Mouse (Mus musculus): ENCODE measurements around the gene Gm20458. TPM values are rescaled to one million over a fixed set of nuclear protein-coding genes. Genes with fewer than 3 reads are reported as not detected.
A peak's percentile ranks its signal among the peaks of the same experiment; 100 is the strongest.

Gene Gm20458
- polyA plus RNA-seq, 1 experiment from 2014 or later: 3.1 TPM

DNA sequence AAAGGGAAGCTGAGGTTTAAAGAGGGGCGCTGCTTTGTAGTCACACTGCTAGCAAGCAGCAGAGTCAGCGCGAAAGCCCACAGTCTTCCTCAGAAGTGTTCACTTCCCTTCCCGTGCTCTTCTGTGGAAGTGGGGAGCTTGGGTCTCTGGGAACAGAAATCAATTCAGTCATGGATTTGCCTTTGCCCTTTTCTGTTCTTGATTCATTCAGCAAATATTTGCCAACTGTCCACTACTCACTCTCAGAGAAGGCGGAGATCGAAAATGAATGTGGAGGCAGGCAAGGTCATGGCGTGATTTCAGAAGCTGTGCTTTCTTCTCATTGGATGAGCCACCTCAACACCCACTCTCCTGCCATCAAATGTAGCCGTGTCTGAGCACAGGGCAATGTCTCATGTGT, 2.2 kb upstream of the Gm20458 start:
- no peak for DNase-seq (ENCODE audit: low spot score)
- peaks cover 9% of the 10 kb centered on the region for H3K36me3 ChIP-seq (replicated peaks)
- H3K4me1 ChIP-seq: peaks cover 29% of the 10 kb centered on the region
- no peaks in the 10 kb centered on the region for H3K27me3 ChIP-seq (replicated peaks; ENCODE audit: low read depth, poor library complexity, severe bottlenecking)
- H3K27ac ChIP-seq (replicated peaks): no peak overlapping the region
- H3K9me3 ChIP-seq: no peaks in the 10 kb centered on the region
- no peak overlapping the region for H3K4me3 ChIP-seq
- WGBS: 90% methylated on average over 8 of the region's 8 CpGs

DNA sequence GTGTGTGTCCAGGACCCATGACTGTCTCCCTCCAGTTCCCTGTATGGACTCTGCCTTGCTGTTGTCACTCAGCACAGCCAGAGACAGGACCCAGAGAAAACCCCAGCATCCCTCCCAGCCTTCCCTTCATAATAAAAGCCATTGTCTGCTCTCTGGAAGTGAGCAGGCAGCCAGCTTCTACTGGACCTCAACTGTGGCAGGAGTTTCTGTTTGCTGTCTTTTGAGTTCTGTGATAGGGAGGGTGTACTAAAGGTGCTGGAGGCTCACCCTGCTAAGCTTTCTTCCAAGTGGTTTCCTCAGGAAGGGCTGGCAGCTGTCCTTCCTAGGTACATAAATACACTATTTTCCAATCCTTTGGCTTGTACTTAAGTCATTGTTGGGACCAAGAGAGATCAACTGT, 4.4 kb downstream of the Gm20458 start:
- Histone ChIP-seq H3K4me1 (peaks cover 8% of the 10 kb centered on the region), H3K36me3 (replicated peaks) (peaks cover 50% of the 10 kb centered on the region), H3K27ac (replicated peaks) (no peak overlapping the region), H3K27me3 (replicated peaks; ENCODE audit: low read depth, poor library complexity, severe bottlenecking) (no peaks in the 10 kb centered on the region), H3K9me3 (no peaks in the 10 kb centered on the region), H3K4me3 (no peak overlapping the region)
- DNase-seq (ENCODE audit: low spot score): no peak

DNA sequence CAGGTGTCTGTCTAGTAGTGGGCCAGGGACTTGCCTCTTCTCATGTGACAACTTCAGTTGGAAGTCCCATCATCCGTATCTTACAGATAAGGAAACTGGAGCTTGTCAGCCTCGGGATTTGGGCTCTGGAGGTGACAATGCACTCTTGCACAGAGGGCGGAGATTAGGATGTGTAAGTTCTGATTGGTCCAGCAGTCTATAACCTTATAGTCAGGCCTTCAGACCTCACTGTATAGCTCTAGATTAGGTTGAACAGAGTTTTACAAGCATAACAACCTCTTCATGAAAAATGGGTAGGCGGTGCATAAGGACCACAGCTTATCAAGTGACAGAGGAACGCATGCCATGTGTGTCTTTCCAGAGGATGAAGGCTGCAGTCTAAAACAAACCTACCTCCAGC, 6.0 kb downstream of the Gm20458 start:
- H3K4me3 ChIP-seq: no peak overlapping the region
- H3K27me3 ChIP-seq (replicated peaks; ENCODE audit: low read depth, poor library complexity, severe bottlenecking): no peaks in the 10 kb centered on the region
- peaks cover 5% of the 10 kb centered on the region for H3K4me1 ChIP-seq
- H3K36me3 ChIP-seq (replicated peaks): peaks cover 50% of the 10 kb centered on the region
- DNase-seq (ENCODE audit: low spot score): no peak
- no peak overlapping the region for H3K27ac ChIP-seq (replicated peaks)
- 85% methylated on average over 5 of the region's 5 CpGs for WGBS
- no peaks in the 10 kb centered on the region for H3K9me3 ChIP-seq

DNA sequence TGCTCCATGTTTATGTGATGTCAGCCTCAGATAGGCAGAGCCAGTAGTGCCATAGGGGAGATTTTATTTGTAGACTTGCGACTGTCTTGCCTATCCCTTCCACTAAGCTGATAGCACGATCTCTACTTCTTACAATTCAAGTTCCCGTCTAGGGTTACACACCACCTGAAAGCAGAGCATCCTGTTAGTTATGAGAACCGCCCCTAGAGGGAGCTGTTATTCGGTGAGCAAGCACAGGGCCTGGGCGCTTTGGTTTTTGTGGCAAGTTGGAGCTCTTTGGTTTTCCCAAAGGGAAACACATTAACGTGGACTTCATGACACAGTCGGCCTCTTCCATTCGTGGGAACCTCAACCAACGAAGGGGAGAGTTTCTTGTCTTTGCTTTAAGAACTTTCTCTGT, 9.5 kb downstream of the Gm20458 start:
- peak; percentile 67 for DNase-seq (ENCODE audit: low spot score)
- Histone ChIP-seq H3K4me1 (no peaks in the 10 kb centered on the region), H3K4me3 (no peak overlapping the region), H3K9me3 (no peaks in the 10 kb centered on the region), H3K36me3 (replicated peaks) (peaks cover 39% of the 10 kb centered on the region), H3K27ac (replicated peaks) (no peak overlapping the region), H3K27me3 (replicated peaks; ENCODE audit: low read depth, poor library complexity, severe bottlenecking) (no peaks in the 10 kb centered on the region)
- WGBS: 26% methylated on average over 10 of the region's 10 CpGs

DNA sequence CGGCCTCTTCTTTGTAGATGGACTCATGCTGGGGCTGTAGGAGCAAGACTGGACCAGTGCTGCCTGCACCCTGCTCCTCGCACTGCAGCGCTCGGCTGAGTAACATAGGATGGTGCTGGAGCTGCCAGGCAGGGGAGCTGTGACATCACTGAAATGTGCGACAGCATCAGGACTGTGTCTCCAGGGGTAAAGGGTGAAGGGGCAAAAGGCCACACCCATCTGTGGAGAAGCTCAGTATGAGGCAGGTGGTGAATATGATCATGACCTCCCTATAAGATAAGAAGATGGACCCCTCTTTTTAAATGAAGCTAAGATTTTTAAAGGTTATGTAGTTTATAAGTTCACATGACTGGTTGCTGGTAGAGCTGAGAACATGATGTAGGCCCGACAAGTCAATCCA, 12.9 kb downstream of the Gm20458 start, which contains the start of gene Trp53tg5:
Gene Trp53tg5 (minus strand): TSS at position 101 of the 400 bp plus-strand sequence.
- WGBS: 81% methylated on average over 6 of the region's 6 CpGs
- DNase-seq (ENCODE audit: low spot score): no peak

DNA sequence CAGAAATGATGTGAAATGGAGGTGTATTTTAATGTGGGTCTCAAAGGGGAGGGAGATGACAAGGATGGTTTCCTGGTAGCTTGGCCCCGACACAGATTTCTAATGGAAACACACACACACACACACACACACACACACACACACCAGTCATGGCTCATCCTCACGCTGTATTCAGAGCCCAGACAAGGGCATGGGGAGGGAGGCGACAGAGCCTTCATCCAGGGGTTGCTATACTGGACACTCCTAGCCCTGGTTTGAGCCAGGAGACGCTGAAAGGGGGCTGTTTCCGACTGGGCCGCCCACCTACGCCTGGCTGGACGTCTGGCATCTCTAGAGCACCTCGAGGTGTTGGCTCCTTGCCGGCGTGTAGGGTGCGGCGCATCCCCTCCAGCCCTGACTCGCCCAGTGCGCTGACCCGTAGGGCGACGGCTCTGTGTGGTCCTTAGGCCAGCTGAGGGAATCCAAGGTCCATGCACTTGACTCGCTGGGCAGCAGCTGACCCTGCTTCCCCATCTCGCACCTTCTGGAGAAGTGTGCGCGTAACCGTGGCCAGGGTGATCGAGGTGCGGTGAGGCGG, 25.0 kb downstream of the Gm20458 start, which contains the start of gene Dbndd2:
Gene Dbndd2 (plus strand): TSS at position 426 of the 577 bp plus-strand sequence.
- no peaks in the 10 kb centered on the region for H3K9me3 ChIP-seq
- WGBS: 2% methylated on average over 26 of the region's 26 CpGs
- H3K4me1 ChIP-seq: peaks cover 20% of the 10 kb centered on the region
- peak within 1 kb of the TSS; percentile 75 for H3K27ac ChIP-seq (replicated peaks)
- H3K4me3 ChIP-seq: peak within 1 kb of the TSS; percentile 76
- peaks cover 6% of the 10 kb centered on the region; the same call in 1 of the 2 replicates for H3K36me3 ChIP-seq (replicated peaks)
- DNase-seq (ENCODE audit: low spot score): peak; percentile 17
- H3K27me3 ChIP-seq (replicated peaks; ENCODE audit: low read depth, poor library complexity, severe bottlenecking): peaks cover 77% of the 10 kb centered on the region

More for the DNA sequence above, 12.9 kb downstream of the Gm20458 start, which contains the start of gene Trp53tg5:
- no peaks in the 10 kb centered on the region for H3K27me3 ChIP-seq (replicated peaks; ENCODE audit: low read depth, poor library complexity, severe bottlenecking)
- H3K9me3 ChIP-seq: no peaks in the 10 kb centered on the region
- no peak within 1 kb of the TSS for H3K27ac ChIP-seq (replicated peaks)
- H3K4me1 ChIP-seq: no peaks in the 10 kb centered on the region
- H3K4me3 ChIP-seq: no peak within 1 kb of the TSS
- peaks cover 27% of the 10 kb centered on the region for H3K36me3 ChIP-seq (replicated peaks)

DNA sequence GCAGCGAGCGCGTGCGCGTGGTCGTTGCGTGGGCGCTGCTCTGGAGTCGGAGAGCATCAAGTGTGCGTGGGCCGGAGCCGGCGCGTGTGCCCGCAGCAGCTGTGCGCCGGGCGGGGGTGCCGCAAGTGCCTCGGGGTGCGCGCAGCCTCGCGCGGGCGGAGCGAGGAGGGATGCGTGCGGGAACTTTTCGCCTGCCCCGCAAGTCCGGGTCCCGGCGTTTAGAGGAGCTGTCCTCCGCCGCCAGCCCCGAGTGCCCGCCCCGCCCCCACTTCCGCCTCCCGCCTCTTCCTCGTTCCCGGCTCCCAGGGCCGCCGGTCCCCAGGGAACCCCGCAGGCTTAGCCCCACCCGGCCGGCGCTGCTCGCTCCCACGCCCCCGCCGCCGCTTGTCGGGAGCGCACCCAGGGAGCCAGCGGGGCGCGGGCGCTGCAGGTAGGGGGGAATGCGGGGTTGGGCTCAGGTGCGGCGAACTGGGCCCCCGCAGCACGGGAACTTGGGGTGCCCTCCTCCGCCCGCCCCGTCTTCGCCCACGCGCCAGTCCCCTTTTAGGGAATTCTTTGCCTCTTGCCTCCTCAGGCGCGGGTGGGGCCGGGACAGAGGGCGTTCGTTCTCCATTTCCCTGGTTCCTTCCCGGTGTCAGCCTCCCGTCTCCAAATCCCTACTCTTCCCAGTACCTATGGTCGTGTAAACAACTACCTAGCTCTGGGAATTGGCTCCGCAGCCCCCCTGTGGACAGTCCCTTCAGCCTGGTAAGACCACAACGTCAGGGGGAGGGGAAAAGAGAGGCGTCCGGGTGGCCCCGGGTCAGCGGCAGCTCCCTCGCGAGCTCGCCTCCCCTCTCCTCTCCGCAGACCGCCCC, 25.7 kb downstream of the Gm20458 start:
- H3K9me3 ChIP-seq: no peaks in the 10 kb centered on the region
- peak; percentile 59 for DNase-seq (ENCODE audit: low spot score)
- H3K27ac ChIP-seq (replicated peaks): peak overlapping the region; percentile 75
- H3K36me3 ChIP-seq (replicated peaks): peaks cover 6% of the 10 kb centered on the region; the same call in 1 of the 2 replicates
- WGBS: under 1% methylated on average over 90 of the region's 90 CpGs
- H3K27me3 ChIP-seq (replicated peaks; ENCODE audit: low read depth, poor library complexity, severe bottlenecking): peaks cover 77% of the 10 kb centered on the region
- H3K4me3 ChIP-seq: peak overlapping the region; percentile 76
- peaks cover 20% of the 10 kb centered on the region for H3K4me1 ChIP-seq

DNA sequence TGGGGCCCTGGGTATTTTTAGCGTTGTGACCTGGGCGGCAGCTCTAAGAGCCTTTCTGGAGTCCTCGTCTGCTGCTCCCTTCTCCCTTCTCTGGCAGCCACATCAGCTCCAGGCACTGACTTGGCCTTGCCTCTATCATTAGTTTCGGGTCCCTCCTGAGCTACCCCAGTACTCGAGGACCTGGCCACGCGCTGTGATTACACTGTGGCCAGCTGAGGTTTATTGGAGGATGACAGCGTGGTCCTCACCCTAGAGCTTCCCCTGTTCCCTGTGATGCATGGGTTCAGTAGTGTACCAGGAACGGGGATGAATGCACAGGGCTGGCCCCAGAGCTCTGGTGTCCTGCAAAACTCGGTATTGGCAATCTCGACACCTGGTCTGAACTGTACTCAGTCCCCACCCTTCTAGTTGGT, 26.4 kb downstream of the Gm20458 start:
- peak overlapping the region; percentile 75 for H3K27ac ChIP-seq (replicated peaks)
- DNase-seq (ENCODE audit: low spot score): no peak
- peak overlapping the region; percentile 76 for H3K4me3 ChIP-seq
- 12% methylated on average over 11 of the region's 11 CpGs for WGBS
- peaks cover 6% of the 10 kb centered on the region; the same call in 1 of the 2 replicates for H3K36me3 ChIP-seq (replicated peaks)
- H3K4me1 ChIP-seq: peaks cover 20% of the 10 kb centered on the region
- H3K9me3 ChIP-seq: no peaks in the 10 kb centered on the region
- peaks cover 77% of the 10 kb centered on the region for H3K27me3 ChIP-seq (replicated peaks; ENCODE audit: low read depth, poor library complexity, severe bottlenecking)

DNA sequence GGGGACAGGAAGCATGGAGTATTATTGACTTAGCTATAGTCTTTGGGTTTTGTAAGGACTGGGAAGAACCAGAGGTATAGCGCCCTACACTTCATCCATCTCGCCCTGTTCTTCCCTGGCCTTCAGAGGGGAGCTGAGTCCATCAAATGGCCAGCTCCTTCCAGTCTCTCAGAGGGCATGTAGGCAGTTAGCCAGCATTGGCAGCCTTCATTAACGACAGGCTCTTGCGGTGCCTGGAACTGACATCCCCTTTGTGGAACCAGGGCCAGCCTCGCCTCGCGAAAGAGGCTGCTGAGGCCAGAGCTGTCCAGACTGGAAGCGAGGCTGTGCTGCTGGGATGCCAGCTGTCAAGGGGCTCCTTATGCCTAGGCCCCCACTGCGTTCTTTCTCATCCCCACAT, 27.0 kb downstream of the Gm20458 start:
- 67% methylated on average over 9 of the region's 9 CpGs for WGBS
- Histone ChIP-seq H3K9me3 (no peaks in the 10 kb centered on the region), H3K4me3 (0 out of 2 replicates have a peak overlapping the region, but pooled peaks have one; percentile 76), H3K36me3 (replicated peaks) (peaks cover 6% of the 10 kb centered on the region; the same call in 1 of the 2 replicates), H3K27me3 (replicated peaks; ENCODE audit: low read depth, poor library complexity, severe bottlenecking) (peaks cover 75% of the 10 kb centered on the region), H3K27ac (replicated peaks) (no peak overlapping the region), H3K4me1 (peaks cover 20% of the 10 kb centered on the region)
- no peak for DNase-seq (ENCODE audit: low spot score)

DNA sequence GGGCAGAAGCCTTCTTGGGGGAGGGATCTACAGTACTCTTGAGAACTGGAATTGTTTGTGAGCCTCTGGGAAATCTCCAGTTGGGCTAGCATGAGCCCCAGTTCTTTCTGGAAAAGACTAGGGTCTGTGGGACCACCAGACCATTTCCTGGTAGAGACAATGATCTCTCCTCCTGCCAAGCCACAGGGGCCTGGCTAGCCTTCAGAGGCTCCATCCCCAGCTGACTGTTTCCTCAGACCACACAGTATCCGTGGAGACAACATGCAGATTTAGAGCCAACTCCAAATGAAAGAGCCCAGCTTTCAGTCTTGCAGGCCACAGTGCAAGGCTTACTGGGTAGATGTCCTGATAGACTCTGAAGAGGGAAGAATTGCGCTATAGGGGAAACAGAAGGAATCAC, 33.4 kb downstream of the Gm20458 start:
- Histone ChIP-seq H3K4me3 (no peak overlapping the region), H3K27ac (replicated peaks) (no peak overlapping the region), H3K9me3 (no peaks in the 10 kb centered on the region), H3K36me3 (replicated peaks) (peaks cover 6% of the 10 kb centered on the region; the same call in 1 of the 2 replicates), H3K27me3 (replicated peaks; ENCODE audit: low read depth, poor library complexity, severe bottlenecking) (peaks cover 18% of the 10 kb centered on the region), H3K4me1 (peaks cover 10% of the 10 kb centered on the region)
- WGBS: 47% methylated on average over 2 of the region's 2 CpGs
- no peak for DNase-seq (ENCODE audit: low spot score)

DNA sequence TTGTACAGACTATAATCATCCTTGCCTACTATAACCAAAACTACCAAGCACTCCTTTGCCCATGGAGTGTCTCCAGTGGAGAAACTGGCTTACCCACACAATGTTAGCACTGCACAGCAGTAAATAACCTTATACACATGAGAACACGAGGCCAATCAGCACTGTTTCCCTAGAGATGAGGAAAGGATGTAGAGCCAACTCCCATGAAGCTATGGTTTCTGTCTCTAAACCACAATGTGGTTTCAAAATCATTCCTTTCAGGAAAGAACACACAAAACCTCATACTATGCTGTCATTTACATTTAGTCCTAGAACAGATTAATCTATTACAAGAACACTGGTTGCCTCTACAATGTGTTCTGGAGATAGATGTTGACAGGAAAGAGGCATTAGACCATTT, 35.6 kb downstream of the Gm20458 start:
- H3K4me3 ChIP-seq: peak overlapping the region; percentile 95
- H3K36me3 ChIP-seq (replicated peaks): peaks cover 22% of the 10 kb centered on the region
- H3K4me1 ChIP-seq: peaks cover 10% of the 10 kb centered on the region
- no peaks in the 10 kb centered on the region for H3K9me3 ChIP-seq
- 76% methylated on average over 1 of the region's 1 CpGs for WGBS
- no peak overlapping the region for H3K27ac ChIP-seq (replicated peaks)
- no peak for DNase-seq (ENCODE audit: low spot score)
- H3K27me3 ChIP-seq (replicated peaks; ENCODE audit: low read depth, poor library complexity, severe bottlenecking): 0 out of 2 replicates have a peak, but pooled peaks cover 4% of the 10 kb centered on the region

DNA sequence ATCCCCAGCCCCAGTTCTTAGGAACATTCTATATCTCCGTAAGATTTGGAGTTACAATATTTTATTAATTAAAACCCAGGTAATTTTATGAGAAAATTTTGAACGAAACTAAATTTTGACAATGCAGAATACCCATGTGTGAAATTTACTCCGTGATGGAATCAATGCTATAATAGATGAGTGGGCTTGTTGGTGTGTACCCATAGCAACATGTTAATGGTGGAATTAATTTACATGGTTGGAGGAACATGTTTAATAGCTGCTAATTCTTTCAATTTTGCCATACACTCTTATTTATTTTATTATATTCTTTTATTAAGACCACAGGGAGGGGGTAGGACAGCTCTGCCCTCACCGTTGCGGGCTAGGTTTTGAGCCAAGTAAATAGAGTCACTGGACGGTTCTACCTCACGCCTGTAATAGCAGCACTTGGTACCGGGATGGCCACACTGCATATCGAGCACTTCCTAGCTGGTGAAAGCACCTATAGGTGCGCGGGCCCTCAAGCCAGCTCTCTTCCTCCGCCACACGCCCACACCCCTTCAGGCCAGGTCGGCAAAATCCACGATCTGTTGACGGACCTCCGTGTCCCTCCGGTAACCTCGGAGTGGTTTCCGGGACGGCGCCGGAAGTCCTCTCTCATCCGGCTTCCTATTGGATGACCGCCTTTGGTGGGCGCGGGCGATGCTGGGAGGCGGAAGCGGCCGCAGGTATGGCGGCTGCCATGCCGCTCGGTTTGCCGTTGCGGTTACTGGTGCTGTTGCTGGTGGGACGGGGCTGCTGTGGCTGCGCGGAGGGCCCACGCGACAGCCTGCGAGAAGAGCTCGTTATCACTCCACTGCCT, 36.3 kb downstream of the Gm20458 start, which contains the start of gene Pigt:
Gene Pigt (plus strand): TSS at position 674 of the 844 bp plus-strand sequence.
- H3K27me3 ChIP-seq (replicated peaks; ENCODE audit: low read depth, poor library complexity, severe bottlenecking): 0 out of 2 replicates have a peak, but pooled peaks cover 4% of the 10 kb centered on the region
- WGBS: 4% methylated on average over 43 of the region's 43 CpGs

More for the DNA sequence above, 36.3 kb downstream of the Gm20458 start, which contains the start of gene Pigt:
- no peaks in the 10 kb centered on the region for H3K9me3 ChIP-seq
- DNase-seq (ENCODE audit: low spot score): peak; percentile 90
- H3K4me1 ChIP-seq: peaks cover 10% of the 10 kb centered on the region
- peak within 1 kb of the TSS; percentile 95 for H3K4me3 ChIP-seq
- peak within 1 kb of the TSS; percentile 86 for H3K27ac ChIP-seq (replicated peaks)
- peaks cover 29% of the 10 kb centered on the region for H3K36me3 ChIP-seq (replicated peaks)
